Mouse (Mus musculus): ENCODE measurements around the gene Zfand3. TPM values are rescaled to one million over a fixed set of nuclear protein-coding genes. Genes with fewer than 3 reads are reported as not detected.

Zfand3 gene
- total and polyA plus RNA-seq, 2 experiments: 46.7 to 63.3 TPM

- no peak overlapping the region for H3K27ac ChIP-seq (replicated peaks; ENCODE audit: insufficient read depth, low read depth, low read length)
Measured at GRCm38 (mm10) chr17:29971761-29972432, 32.6 kb upstream of the Zfand3 start.

DNA sequence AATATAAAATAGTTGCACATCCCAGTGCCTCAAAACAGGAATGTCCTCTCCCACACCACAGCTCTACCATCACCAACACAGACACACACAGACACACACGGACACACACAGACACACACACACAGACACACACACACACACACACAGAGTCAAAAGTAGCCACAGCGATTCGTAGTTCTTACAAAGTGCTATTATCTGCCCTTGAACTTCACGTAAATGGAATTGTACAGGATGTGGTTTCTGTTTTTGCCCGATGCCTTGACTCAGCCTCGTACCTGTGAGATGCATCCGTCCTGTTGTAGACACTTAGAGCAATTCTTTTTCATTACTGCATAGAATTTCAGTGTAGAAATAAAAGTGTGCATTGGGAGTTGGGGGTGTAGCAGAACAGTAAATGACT is 31.3 kb upstream of the Zfand3 start:
- H3K27ac ChIP-seq (replicated peaks; ENCODE audit: insufficient read depth, low read depth, low read length): no peak overlapping the region
- no peaks in the 10 kb centered on the region; the same call in 1 of the 2 replicates for H3K79me2 ChIP-seq (ENCODE audit: control insufficient read depth, insufficient read depth, low read length)
- no peak overlapping the region for H3K9ac ChIP-seq (ENCODE audit: low read depth, low read length)
- H3K36me3 ChIP-seq (ENCODE audit: control insufficient read depth, insufficient read depth, low read length): no peaks in the 10 kb centered on the region
- DNase-seq (ENCODE audit: extremely low read depth, low read depth, low spot score): no peak
- H3K4me3 ChIP-seq (ENCODE audit: insufficient read depth, low read depth, low read length): no peak overlapping the region
- 83% methylated on average over 7 of the region's 7 CpGs for WGBS
- no peaks in the 10 kb centered on the region for H3K4me1 ChIP-seq (ENCODE audit: control insufficient read depth, insufficient read depth, low read length)
- H3K27me3 ChIP-seq (ENCODE audit: control insufficient read depth, insufficient read depth, low read length): no peaks in the 10 kb centered on the region
- no peak for TF ChIP-seq CTCF (IDR thresholded peaks at IDR 0.05; ENCODE audit: low read depth, low read length)
- TF ChIP-seq POLR2A (IDR thresholded peaks at IDR 0.05; ENCODE audit: extremely low read depth, insufficient read depth, low read length): no peak

More at GRCm38 (mm10) chr17:29971761-29972432, 32.6 kb upstream of the Zfand3 start:
- Histone ChIP-seq H3K4me1 (ENCODE audit: control insufficient read depth, insufficient read depth, low read length) (no peaks in the 10 kb centered on the region), H3K4me3 (ENCODE audit: insufficient read depth, low read depth, low read length) (no peak overlapping the region), H3K36me3 (ENCODE audit: control insufficient read depth, insufficient read depth, low read length) (no peaks in the 10 kb centered on the region), H3K27me3 (ENCODE audit: control insufficient read depth, insufficient read depth, low read length) (no peaks in the 10 kb centered on the region), H3K9ac (ENCODE audit: low read depth, low read length) (no peak overlapping the region), H3K79me2 (ENCODE audit: control insufficient read depth, insufficient read depth, low read length) (no peaks in the 10 kb centered on the region; the same call in 1 of the 2 replicates)
- 81% methylated on average over 15 of the region's 15 CpGs for WGBS
- no peak for DNase-seq (ENCODE audit: extremely low read depth, low read depth, low spot score)
- TF ChIP-seq CTCF (IDR thresholded peaks at IDR 0.05; ENCODE audit: low read depth, low read length) (no peak), POLR2A (IDR thresholded peaks at IDR 0.05; ENCODE audit: extremely low read depth, insufficient read depth, low read length) (no peak)

- WGBS: 4% methylated on average over 8 of the region's 8 CpGs
- H3K4me3 ChIP-seq (ENCODE audit: insufficient read depth, low read depth, low read length): no peak overlapping the region
- H3K36me3 ChIP-seq (ENCODE audit: control insufficient read depth, insufficient read depth, low read length): no peaks in the 10 kb centered on the region
- H3K4me1 ChIP-seq (ENCODE audit: control insufficient read depth, insufficient read depth, low read length): no peaks in the 10 kb centered on the region
- H3K79me2 ChIP-seq (ENCODE audit: control insufficient read depth, insufficient read depth, low read length): no peaks in the 10 kb centered on the region; the same call in 1 of the 2 replicates
- no peak overlapping the region for H3K9ac ChIP-seq (ENCODE audit: low read depth, low read length)
- TF ChIP-seq CTCF (IDR thresholded peaks at IDR 0.05; ENCODE audit: low read depth, low read length) (peak; percentile 92), POLR2A (IDR thresholded peaks at IDR 0.05; ENCODE audit: extremely low read depth, insufficient read depth, low read length) (no peak)
- H3K27ac ChIP-seq (replicated peaks; ENCODE audit: insufficient read depth, low read depth, low read length): no peak overlapping the region
- peak; percentile 35 for DNase-seq (ENCODE audit: extremely low read depth, low read depth, low spot score)
- H3K27me3 ChIP-seq (ENCODE audit: control insufficient read depth, insufficient read depth, low read length): no peaks in the 10 kb centered on the region
Measured at GRCm38 (mm10) chr17:29975731-29976130, 28.8 kb upstream of the Zfand3 start.

DNA sequence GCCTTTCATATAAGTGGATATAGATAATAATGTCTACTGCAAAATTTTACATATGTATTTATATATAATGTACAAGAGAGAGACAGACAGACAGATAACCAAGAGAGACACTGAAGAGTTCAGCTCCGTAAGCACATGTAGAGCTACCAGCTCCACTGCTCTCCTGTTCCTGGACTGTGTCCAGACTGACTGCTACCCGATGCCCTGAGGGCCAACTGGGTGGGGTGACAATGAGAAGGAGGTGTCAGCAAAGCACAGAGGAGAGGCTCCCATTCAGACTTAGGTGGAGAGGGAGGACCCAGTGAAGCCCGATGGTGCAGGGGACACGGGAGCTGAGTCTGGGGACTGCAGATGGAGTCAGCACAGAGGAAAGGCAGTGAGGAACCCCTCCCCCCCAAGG is 25.5 kb upstream of the Zfand3 start:
- Histone ChIP-seq H3K9ac (ENCODE audit: low read depth, low read length) (no peak overlapping the region), H3K36me3 (ENCODE audit: control insufficient read depth, insufficient read depth, low read length) (no peaks in the 10 kb centered on the region), H3K4me3 (ENCODE audit: insufficient read depth, low read depth, low read length) (no peak overlapping the region), H3K27ac (replicated peaks; ENCODE audit: insufficient read depth, low read depth, low read length) (no peak overlapping the region), H3K27me3 (ENCODE audit: control insufficient read depth, insufficient read depth, low read length) (no peaks in the 10 kb centered on the region), H3K79me2 (ENCODE audit: control insufficient read depth, insufficient read depth, low read length) (no peaks in the 10 kb centered on the region; the same call in 1 of the 2 replicates), H3K4me1 (ENCODE audit: control insufficient read depth, insufficient read depth, low read length) (no peaks in the 10 kb centered on the region)
- WGBS: 60% methylated on average over 4 of the region's 4 CpGs
- TF ChIP-seq POLR2A (IDR thresholded peaks at IDR 0.05; ENCODE audit: extremely low read depth, insufficient read depth, low read length) (no peak), CTCF (IDR thresholded peaks at IDR 0.05; ENCODE audit: low read depth, low read length) (no peak)
- DNase-seq (ENCODE audit: extremely low read depth, low read depth, low spot score): no peak

DNA sequence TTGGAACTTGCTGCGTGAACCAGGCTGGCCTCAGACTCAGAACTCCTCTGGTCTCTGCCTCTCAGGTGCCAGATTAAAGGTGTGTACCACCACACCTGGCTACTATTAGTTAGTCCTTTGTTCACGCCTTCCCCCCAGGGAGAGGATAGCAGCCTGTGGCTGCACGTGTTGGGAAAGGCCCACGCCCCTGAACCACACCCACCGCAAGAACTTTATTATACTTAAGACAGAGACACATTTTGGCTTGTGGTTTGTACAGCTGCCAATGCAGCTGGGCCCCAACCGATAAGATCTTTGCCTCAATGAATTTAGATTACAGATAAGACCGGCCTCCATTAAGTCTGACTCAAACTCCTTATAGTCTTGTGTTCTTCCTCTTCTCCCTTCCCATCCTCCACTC is 24.7 kb upstream of the Zfand3 start:
- 93% methylated on average over 7 of the region's 7 CpGs for WGBS
- Histone ChIP-seq H3K9ac (ENCODE audit: low read depth, low read length) (no peak overlapping the region), H3K79me2 (ENCODE audit: control insufficient read depth, insufficient read depth, low read length) (no peaks in the 10 kb centered on the region; the same call in 1 of the 2 replicates), H3K27ac (replicated peaks; ENCODE audit: insufficient read depth, low read depth, low read length) (no peak overlapping the region), H3K36me3 (ENCODE audit: control insufficient read depth, insufficient read depth, low read length) (no peaks in the 10 kb centered on the region), H3K27me3 (ENCODE audit: control insufficient read depth, insufficient read depth, low read length) (no peaks in the 10 kb centered on the region), H3K4me1 (ENCODE audit: control insufficient read depth, insufficient read depth, low read length) (no peaks in the 10 kb centered on the region), H3K4me3 (ENCODE audit: insufficient read depth, low read depth, low read length) (no peak overlapping the region)
- TF ChIP-seq POLR2A (IDR thresholded peaks at IDR 0.05; ENCODE audit: extremely low read depth, insufficient read depth, low read length) (no peak), CTCF (IDR thresholded peaks at IDR 0.05; ENCODE audit: low read depth, low read length) (no peak)
- DNase-seq (ENCODE audit: extremely low read depth, low read depth, low spot score): no peak

- Histone ChIP-seq H3K36me3 (ENCODE audit: control insufficient read depth, insufficient read depth, low read length) (no peaks in the 10 kb centered on the region), H3K79me2 (ENCODE audit: control insufficient read depth, insufficient read depth, low read length) (no peaks in the 10 kb centered on the region), H3K27ac (replicated peaks; ENCODE audit: insufficient read depth, low read depth, low read length) (no peak overlapping the region), H3K27me3 (ENCODE audit: control insufficient read depth, insufficient read depth, low read length) (no peaks in the 10 kb centered on the region), H3K4me3 (ENCODE audit: insufficient read depth, low read depth, low read length) (no peak overlapping the region), H3K4me1 (ENCODE audit: control insufficient read depth, insufficient read depth, low read length) (peaks cover 3% of the 10 kb centered on the region; the same call in 1 of the 2 replicates), H3K9ac (ENCODE audit: low read depth, low read length) (no peak overlapping the region)
- 84% methylated on average over 8 of the region's 8 CpGs for WGBS
- TF ChIP-seq POLR2A (IDR thresholded peaks at IDR 0.05; ENCODE audit: extremely low read depth, insufficient read depth, low read length) (no peak), CTCF (IDR thresholded peaks at IDR 0.05; ENCODE audit: low read depth, low read length) (no peak)
- DNase-seq (ENCODE audit: extremely low read depth, low read depth, low spot score): no peak
Measured at GRCm38 (mm10) chr17:29981568-29981967, 23.0 kb upstream of the Zfand3 start.
